Mouse (Mus musculus) ES-E14 (cell line): ENCODE data around the gene E130114P18Rik. TPM values are rescaled to one million over a fixed set of nuclear protein-coding genes. Genes with fewer than 3 reads are reported as not detected.

Experiments used
- DNase-seq: peaks from one replicate; pipeline ENCODE4 v3.0.0-alpha.2; 2013; ENCODE audit warnings: low read depth, low spot score
- H3K27ac ChIP-seq: 2 replicates; pipeline ENCODE4 v1.5.1; 2012; ENCODE audit warnings: low read depth, mild to moderate bottlenecking, low read length, moderate library complexity, mixed read lengths; ENCODE audit not compliant: poor library complexity, insufficient read depth, severe bottlenecking
- H3K36me3 ChIP-seq: 2 replicates; pipeline ENCODE4 v1.6.1; 2012; ENCODE audit warnings: mild to moderate bottlenecking, low read length, moderate library complexity, mixed read lengths; ENCODE audit not compliant: control insufficient read depth, poor library complexity, insufficient read depth, severe bottlenecking
- H3K4me1 ChIP-seq, 2 experiments: fragments of 150-350 bp in 1 of 2; sonication (generic) in 1 of 2; 2 replicates each; pipeline ENCODE4 v1.6.1; 2012; ENCODE audit warnings: low read length in 2 of 2, mild to moderate bottlenecking in 1 of 2, mixed read lengths in 1 of 2; ENCODE audit not compliant: control insufficient read depth in 2 of 2, insufficient read depth in 2 of 2, poor library complexity in 1 of 2
- H3K4me3 ChIP-seq, 2 experiments: fragments of 150-350 bp in 1 of 2; sonication (generic) in 1 of 2; 2 replicates each; pipeline ENCODE4 v1.5.1; 2012; ENCODE audit warnings: low read length in 2 of 2, low read depth in 1 of 2, mild to moderate bottlenecking in 1 of 2, mixed read lengths in 1 of 2; ENCODE audit not compliant: insufficient read depth in 1 of 2, poor library complexity in 1 of 2, severe bottlenecking in 1 of 2
- H3K9ac ChIP-seq: 2 replicates; pipeline ENCODE4 v1.6.1; 2012; ENCODE audit warnings: low read depth, mild to moderate bottlenecking, low read length, mixed read lengths; ENCODE audit not compliant: poor library complexity, insufficient read depth, severe bottlenecking
- H3K9me3 ChIP-seq: fragments of 150-350 bp; sonication (generic); 2 replicates; pipeline ENCODE4 v1.6.1; 2012; ENCODE audit warnings: low read depth, mild to moderate bottlenecking, low read length; ENCODE audit not compliant: control insufficient read depth, insufficient read depth
- CHD2 ChIP-seq: IDR thresholded peaks from 2 replicates; pipeline ENCODE4 v1.6.1; 2014; ENCODE audit warnings: mild to moderate bottlenecking, low read depth, low read length, inconsistent platforms
- HCFC1 ChIP-seq: IDR thresholded peaks from 2 replicates; pipeline ENCODE4 v1.6.1; 2012; ENCODE audit warnings: low read length, inconsistent platforms, borderline replicate concordance; ENCODE audit not compliant: insufficient read depth
- MAFK ChIP-seq: IDR thresholded peaks from 2 replicates; pipeline ENCODE4 v1.6.1; 2014; ENCODE audit warnings: mild to moderate bottlenecking, low read depth, low read length, inconsistent platforms; ENCODE audit not compliant: insufficient read depth
- ZC3H11A ChIP-seq: IDR thresholded peaks from 2 replicates; pipeline ENCODE4 v1.6.1; 2012; ENCODE audit warnings: low read depth, mild to moderate bottlenecking, inconsistent platforms, low read length, borderline replicate concordance
- ZNF384 ChIP-seq: IDR thresholded peaks from 2 replicates; pipeline ENCODE4 v1.6.1; 2012; ENCODE audit warnings: low read depth, low read length, inconsistent platforms
- in situ Hi-C, 2 experiments: fragments of 600-800 bp; cut with MboI; formaldehyde crosslinking; loops; one replicate each; pipeline ENCODE4 v1.15.1; 2025; ENCODE audit warnings: low sequenced_read_pairs in 2 of 2, inconsistent platforms in 1 of 2; ENCODE audit not compliant: unreplicated experiment in 2 of 2
- total RNA-seq: library from RNA; depleted of rRNA; stranded (reverse); fragments of 300-350 nt; gene quantifications from 2 replicates; pipeline ENCODE4 v1.2.3, GENCODE M21; 2012

The E130114P18Rik gene
- total RNA-seq, 1 experiment = not detected

- in situ Hi-C loops = no loop called here
These were observed 11.8 kb downstream of the E130114P18Rik start for GRCm38 (mm10) chr4:97766100-97766499.

GRCm38 (mm10) chr4:97765341-97766020 lies 12.4 kb downstream of the E130114P18Rik start:
- H3K4me1 ChIP-seq = no peaks in the 10 kb centered on the region
- H3K9ac ChIP-seq = no peak overlapping the region
- H3K4me3 ChIP-seq = no peak overlapping the region
- no peaks in the 10 kb centered on the region for H3K36me3 ChIP-seq
- in situ Hi-C loops = no loop called here
- H3K9me3 ChIP-seq = no peaks in the 10 kb centered on the region
- no peak for DNase-seq
- no peak for TF ChIP-seq CHD2
- TF ChIP-seq ZNF384 = no peak
- TF ChIP-seq HCFC1 = no peak
- TF ChIP-seq ZC3H11A = no peak
- no peak overlapping the region for H3K27ac ChIP-seq

More at GRCm38 (mm10) chr4:97766100-97766499, 11.8 kb downstream of the E130114P18Rik start:
- Histone ChIP-seq H3K36me3 (no peaks in the 10 kb centered on the region), H3K9ac (no peak overlapping the region), H3K9me3 (no peaks in the 10 kb centered on the region), H3K27ac (no peak overlapping the region), H3K4me3 (no peak overlapping the region), H3K4me1 (no peaks in the 10 kb centered on the region)
- TF ChIP-seq CHD2 = no peak
- no peak for TF ChIP-seq MAFK
- no peak for TF ChIP-seq ZNF384
- TF ChIP-seq HCFC1 = no peak
- TF ChIP-seq ZC3H11A = no peak
- DNase-seq = no peak

- DNase-seq = no peak
- Histone ChIP-seq H3K36me3 (no peaks in the 10 kb centered on the region), H3K4me3 (no peak overlapping the region), H3K9me3 (no peaks in the 10 kb centered on the region), H3K27ac (no peak overlapping the region), H3K9ac (no peak overlapping the region), H3K4me1 (no peaks in the 10 kb centered on the region)
- in situ Hi-C loops = no loop called here
- no peak for TF ChIP-seq CHD2
- no peak for TF ChIP-seq HCFC1
- TF ChIP-seq ZC3H11A = no peak
- TF ChIP-seq MAFK = no peak
- no peak for TF ChIP-seq ZNF384
These were observed 13.3 kb downstream of the E130114P18Rik start for GRCm38 (mm10) chr4:97764616-97765015.

- in situ Hi-C loops = no loop called here
- Histone ChIP-seq H3K27ac (no peak overlapping the region), H3K9me3 (no peaks in the 10 kb centered on the region), H3K9ac (no peak overlapping the region), H3K36me3 (no peaks in the 10 kb centered on the region), H3K4me1 (peaks cover 0 to 2% of the 10 kb centered on the region in 2 experiments; a peak in 2 of 4 replicates), H3K4me3 (no peak overlapping the region)
- no peak for TF ChIP-seq CHD2
- DNase-seq = no peak
These were observed 19.2 kb downstream of the E130114P18Rik start for GRCm38 (mm10) chr4:97758661-97759060.

GRCm38 (mm10) chr4:97757978-97758461 lies 19.9 kb downstream of the E130114P18Rik start:
- no peak for DNase-seq
- Histone ChIP-seq H3K9me3 (no peaks in the 10 kb centered on the region), H3K9ac (no peak overlapping the region), H3K36me3 (no peaks in the 10 kb centered on the region), H3K4me3 (peak overlapping the region; percentile 12 to 55; a peak in 3 of 4 replicates), H3K27ac (no peak overlapping the region), H3K4me1 (peaks cover 0 to 2% of the 10 kb centered on the region in 2 experiments; a peak in 2 of 4 replicates)
- no peak for TF ChIP-seq CHD2
- no peak for TF ChIP-seq ZC3H11A
- TF ChIP-seq MAFK = no peak
- no peak for TF ChIP-seq HCFC1
- no peak for TF ChIP-seq ZNF384
- in situ Hi-C loops = no loop called here
